Mouse (Mus musculus) left cerebral cortex, adult 11 months (tissue): ENCODE results near the gene Pskh1.

ENCODE experiments used
- DNase-seq: peaks from one replicate; pipeline ENCODE4 v3.0.0; 2022; ENCODE audit warnings: low spot score

The Pskh1 gene

GRCm38 (mm10) chr8:105892432-105892831, 7.8 kb upstream of the Pskh1 start:
- DNase-seq = no peak

GRCm38 (mm10) chr8:105893339-105893738, 6.9 kb upstream of the Pskh1 start, which contains the start of gene Nrn1l:
Nrn1l (plus strand) TSS chr8:105893567.
- peak; percentile 83 for DNase-seq

GRCm38 (mm10) chr8:105897801-105898480, 2.3 kb upstream of the Pskh1 start:
- no peak for DNase-seq

- no peak for DNase-seq
These were observed 838 bp downstream of the Pskh1 start for GRCm38 (mm10) chr8:105900941-105901616.

GRCm38 (mm10) chr8:105919390-105919789, 19.1 kb downstream of the Pskh1 start:
- no peak for DNase-seq

DNA sequence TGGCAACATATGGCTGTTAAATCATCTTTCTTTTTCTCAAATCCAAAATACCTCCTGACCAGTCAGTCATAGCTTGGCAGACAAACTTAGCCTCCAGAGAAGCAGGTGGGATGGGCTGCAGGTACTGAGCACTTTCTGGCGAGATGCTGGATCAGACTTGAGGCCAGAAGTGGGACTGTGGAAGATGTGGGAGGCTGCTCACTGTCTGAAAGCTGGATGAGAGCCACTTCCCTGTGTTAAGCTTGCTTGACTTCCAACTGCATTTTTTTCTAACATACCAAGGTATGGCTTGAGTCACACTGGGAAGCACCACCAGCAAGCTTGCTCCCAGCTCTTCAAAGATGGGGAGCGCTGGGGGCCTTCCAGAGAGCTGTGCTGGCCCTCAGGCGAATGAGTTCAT, 24.9 kb downstream of the Pskh1 start:
- no peak for DNase-seq

DNA sequence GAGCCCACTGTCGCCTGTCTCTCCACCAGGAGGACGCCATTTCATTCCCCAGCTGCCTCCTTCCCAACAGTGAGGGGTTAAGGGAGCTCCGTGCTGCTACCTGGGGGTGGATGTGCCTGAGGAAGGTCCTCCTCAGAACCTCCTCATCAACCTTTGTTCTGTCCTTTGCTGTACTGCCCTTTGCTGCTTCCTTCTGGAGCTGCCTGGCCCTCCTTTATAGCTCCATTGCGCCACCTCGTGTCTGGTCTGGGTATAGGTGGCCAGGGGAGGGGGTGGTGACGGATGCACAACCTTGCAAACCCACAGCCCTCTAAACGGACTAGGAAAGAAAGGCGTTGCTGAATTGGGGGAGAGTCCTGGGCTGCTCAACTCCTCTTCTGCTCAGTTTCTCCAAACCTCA, 30.4 kb downstream of the Pskh1 start:
- DNase-seq = peak; percentile 56

DNA sequence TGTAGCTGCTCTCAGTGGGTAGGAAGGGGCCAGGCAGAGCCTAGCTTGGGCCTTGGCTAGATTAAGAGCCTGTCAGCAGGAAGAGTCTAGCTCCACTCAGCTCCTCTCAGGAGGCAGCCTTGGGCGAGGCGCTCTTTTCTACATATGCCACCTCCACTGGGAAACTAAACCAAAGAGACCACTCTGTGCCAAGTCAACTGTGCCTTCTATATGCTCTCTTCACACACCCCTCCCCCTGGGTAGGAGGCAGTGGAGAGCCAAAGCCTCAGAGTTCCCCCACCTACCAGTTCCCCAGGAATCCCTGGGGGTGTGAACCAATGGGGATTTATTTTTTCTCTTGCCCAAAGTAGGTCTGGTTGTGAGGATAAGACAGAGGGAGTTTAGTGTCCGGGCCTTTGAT, 31.0 kb downstream of the Pskh1 start:
- DNase-seq = no peak

DNA sequence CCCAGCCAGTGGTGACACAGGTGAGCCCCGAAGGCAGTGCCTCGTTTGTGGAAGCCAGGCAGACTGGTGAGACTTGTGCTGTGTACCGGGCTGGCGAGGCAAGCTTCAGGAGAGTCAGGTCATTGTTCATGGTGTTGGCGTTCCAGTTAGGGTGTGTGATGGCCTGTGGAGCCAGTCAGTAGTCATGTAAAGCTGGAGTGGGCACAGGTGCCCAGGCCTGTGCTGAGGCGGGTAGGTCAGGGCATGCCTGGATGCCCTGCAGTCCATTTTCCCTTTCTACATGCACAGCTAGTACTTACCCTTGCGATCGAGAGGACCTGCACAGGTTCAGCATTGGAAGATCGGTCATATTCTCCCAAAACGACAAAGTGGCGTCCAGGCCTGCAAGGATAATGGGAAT, 32.3 kb downstream of the Pskh1 start:
- DNase-seq = no peak

DNA sequence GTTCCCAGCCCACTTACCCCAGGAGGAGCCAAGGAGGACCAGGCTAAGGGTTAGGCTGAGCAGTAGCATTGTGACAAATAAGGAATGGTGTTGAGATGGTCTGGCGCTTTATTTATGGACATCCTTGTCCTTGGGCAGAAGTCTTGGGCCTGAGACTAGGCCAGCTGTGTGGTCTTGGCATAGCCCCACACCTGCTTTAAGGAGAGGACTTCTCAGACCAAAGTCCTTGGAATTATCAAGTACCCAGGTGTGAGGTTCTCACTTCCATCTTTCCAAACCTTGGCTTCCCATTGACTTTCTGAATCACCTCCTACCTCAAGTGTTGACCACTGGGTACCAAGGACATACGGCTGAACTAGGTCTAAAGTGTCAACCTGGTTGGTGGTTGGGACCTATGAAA, 33.5 kb downstream of the Pskh1 start, which contains the start of gene Ctrl:
Gene Ctrl, minus strand, starts transcription at position 101 of the 400 bp plus-strand sequence.
- DNase-seq = no peak

DNA sequence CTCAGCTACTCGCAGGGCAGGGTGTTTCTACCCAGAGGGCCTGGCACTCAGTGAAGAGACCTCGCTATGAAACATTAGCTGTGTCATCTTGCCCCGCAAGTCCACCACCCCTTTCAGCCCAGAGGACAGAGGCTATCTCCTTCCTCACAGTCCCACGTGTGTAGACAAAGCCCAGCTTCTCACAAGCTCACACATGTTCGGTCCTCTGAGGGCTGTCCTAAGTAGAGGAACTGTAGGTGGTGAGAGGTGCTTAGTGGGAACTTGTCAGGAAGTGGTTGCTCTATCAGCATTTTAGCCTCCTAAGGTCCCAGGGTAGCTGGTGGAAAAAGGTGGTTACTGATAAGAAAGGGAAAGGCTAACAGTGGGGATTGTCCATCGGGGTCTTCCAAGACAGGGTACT, 34.9 kb downstream of the Pskh1 start:
- no peak for DNase-seq

DNA sequence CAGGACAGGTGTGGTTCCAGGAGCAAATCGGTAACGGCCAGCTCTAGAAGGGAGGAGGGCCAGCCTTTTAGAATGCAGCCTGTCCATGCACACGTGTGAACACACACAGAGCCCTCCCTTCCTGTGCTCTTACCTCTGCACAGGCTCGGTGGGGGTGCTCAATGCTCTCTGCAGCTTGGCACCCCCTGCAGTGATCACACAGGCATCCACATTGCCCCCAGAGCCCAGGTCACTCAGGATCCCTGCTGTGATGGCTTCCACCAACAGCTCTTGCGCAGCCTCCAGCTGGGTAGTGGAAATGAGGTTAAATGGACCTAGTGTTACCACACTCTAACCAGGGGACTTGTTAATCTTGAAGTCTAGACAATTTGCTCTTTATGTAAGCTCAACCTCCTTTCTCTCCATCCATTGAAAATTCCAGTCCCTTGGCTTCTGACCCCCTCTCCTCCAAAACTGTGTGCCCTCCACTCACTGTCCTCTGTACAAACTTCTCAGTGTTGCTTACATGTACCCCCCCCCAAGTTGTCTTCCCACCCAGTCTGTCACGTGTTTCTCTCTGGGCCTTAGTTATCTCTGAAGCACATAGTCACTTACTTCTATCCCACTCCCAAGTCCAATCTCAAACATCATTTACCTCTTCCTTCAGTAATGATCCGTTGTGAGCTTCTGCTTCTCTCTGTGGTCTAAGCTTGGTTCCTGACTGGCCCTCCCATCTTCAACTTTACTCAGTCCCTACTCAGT, 35.8 kb downstream of the Pskh1 start:
- no peak for DNase-seq

DNA sequence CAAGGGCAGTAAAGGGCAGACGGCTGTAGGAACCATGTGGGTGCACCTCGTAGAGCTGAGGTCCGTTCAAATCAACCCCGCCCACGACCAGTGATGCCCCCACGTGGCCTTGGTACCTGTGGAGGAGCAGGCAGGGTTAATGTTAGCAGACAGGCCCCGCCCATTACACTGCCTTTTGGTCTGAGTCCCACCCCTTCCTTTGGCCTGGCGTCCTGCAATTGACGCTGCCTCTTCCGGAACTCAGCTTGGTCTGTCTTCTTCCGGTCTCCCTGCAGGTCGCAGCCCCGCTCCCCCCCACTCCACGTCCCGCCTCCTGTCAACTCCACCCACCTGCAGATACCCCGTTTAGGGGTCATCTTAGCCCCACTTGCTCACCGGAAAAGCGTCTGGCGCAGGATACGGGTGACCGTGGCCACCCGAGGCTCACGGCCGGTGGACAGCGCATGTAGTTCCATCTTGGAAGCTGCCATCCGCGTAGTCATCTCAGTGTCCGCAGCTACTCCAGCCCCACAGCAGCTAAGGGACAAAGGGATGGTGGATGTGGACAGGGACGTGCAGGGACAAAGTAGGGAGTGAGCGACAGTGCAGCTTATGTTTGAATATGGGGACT, 36.7 kb downstream of the Pskh1 start:
- peak; percentile 86 for DNase-seq

DNA sequence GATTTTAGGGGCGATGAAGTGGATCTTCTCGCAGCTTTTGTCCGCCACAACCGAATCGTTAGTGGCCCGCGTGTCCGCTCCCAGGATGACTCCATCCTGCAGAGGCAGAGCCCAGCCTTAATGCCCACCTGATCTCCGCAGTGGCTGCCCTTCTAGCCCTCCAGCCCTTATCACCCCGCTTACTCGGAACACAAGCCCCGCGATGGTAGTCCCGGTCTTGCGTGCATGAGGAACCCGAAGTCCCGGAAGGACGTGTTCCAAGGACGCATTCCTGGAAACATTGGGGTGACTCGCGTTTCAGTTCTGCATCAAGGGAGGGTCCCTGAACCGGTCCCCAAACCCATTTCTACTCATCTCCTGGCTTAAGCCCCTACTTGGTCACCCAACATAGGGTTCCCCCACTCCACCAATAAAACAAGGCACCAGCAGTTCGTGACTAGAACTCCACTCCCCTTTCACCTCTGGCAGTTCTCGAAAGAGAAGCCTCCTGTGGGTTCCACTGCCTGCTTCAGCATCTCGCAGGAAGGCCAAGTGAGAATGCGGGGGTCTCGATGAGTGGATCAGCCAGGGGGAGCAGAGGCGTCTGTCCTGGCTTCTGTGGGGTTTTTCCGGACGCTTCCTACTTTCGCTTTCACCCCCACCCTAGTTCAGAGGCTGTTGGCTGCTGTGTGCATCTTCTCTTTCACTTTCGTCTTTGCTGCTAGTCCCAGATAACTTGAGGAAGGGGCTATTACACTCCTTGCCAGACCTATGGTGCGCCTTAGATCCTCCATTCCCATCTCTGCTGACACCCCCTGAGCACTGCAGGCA, 37.5 kb downstream of the Pskh1 start:
- no peak for DNase-seq

DNA sequence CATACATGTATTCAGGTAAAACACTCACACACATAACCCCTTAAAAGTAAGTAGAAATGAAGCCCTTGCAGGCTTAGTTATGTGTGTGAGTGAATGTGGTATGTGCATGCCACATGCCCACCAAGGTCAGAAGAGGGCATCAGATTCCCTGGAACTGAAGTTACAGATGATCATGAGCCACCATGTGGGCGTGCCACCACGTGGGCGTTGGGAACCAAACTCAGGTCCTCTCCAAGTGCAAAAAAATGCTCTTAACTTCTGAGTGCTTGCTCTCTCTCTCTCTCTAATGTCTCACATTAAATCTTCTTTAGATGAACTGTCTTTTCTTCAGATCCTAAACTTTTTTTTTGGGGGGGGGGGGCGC, 38.0 kb downstream of the Pskh1 start, which contains the start of gene Psmb10:
Gene Psmb10, minus strand, starts transcription at position 139 of the 364 bp plus-strand sequence.
- DNase-seq = no peak

DNA sequence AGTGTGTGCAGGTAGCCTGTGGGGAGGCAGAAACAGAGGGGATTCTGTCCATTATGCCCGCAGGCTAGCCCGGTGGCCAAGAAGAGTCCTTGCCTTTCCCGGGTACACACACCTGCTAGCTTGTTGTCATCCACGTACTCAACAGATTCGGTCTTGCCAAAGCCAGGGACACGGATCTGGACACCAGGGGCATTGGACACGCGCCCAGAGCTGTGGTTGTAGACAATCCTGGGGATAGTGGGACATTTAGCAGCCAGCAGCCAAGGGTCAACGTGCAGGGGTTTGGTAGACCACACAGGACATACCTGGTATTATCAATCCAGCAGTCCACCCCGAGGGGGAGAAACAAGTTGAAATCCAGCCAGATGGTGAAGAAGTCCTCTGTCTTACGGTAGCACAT, 41.8 kb downstream of the Pskh1 start:
- DNase-seq = no peak

GRCm38 (mm10) chr8:105942542-105942941, 42.3 kb downstream of the Pskh1 start:
- no peak for DNase-seq

DNA sequence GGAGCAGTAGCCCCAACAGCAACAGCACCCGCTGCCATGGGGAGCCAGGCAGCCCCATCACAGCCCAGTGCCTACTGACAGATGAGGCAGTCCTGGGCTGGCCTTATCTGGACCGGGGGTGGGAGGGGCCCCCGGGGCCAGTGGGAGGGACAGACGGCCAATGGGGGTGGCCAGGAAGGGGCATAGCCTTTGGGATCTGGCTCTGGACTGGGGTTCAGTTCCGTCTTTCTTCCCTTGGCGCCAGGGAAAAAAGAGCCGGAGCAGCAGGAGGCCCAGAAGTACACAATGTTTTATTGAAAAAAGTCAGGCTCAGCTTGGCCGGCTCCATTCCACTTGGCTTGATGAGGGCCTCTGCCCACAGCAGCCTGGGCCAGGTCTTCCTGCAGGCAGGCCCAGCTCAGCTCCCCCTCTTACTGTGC, 43.1 kb downstream of the Pskh1 start, which contains the start of gene Lcat:
Gene Lcat, minus strand, starts transcription at position 62 of the 419 bp plus-strand sequence.
- no peak for DNase-seq

- DNase-seq = peak; percentile 50
These were observed 49.1 kb downstream of the Pskh1 start for GRCm38 (mm10) chr8:105949350-105949749.

DNA sequence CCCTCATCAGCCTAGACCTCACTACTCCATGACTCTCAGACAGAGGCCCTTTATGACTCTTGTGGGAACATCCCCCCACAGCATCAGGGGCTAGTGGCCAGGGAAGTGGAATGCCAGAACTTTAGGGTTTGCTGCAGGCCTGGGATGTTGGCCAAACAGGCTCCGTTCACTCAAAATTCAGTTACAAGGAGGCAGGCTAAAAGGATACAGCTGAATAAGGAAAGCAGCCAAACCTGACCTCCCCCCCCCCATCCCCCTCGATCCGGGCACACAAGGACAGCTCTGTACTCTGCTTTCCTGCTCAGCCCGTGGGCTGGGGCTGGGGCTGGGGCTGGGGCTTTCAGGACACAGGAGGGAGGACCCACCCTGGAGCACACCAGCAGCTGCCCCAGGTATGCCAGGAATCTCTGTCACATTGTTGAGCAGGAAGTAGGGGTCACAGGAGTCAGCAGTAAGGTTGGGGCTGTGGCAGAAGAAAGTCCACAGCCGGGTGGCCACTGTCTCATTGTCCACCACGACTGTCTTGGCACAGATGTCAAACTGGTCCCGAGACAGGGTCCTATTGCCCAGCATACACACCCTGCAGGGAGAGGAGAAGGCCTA, 50.9 kb downstream of the Pskh1 start:
- DNase-seq = no peak

GRCm38 (mm10) chr8:105956556-105956955, 56.3 kb downstream of the Pskh1 start:
- no peak for DNase-seq
